Mouse (Mus musculus): ENCODE measurements at regions not wholly inside any gene's neighbourhood (a gene's known extent, or its start where the extent isn't known, plus 50 kb on each side); places are given as distances from the start of the nearest gene placed in this dataset.

GRCm38 (mm10) chr12:68554292-68554691 lies 604.7 kb downstream of the Rps29 start:
- no peak for DNase-seq (ENCODE audit: low read depth)

- DNase-seq (ENCODE audit: low read depth), result no peak
These were observed 617.2 kb downstream of the Rps29 start for GRCm38 (mm10) chr12:68541811-68542210.

- peak; percentile 12 for DNase-seq (ENCODE audit: low read depth)
These were observed 658.2 kb downstream of the Rps29 start for GRCm38 (mm10) chr12:68500794-68501193.

GRCm38 (mm10) chr12:68463032-68463431 lies 696.0 kb downstream of the Rps29 start:
- no peak for DNase-seq (ENCODE audit: low read depth)

GRCm38 (mm10) chr12:68458196-68458595 lies 700.8 kb downstream of the Rps29 start:
- no peak for DNase-seq (ENCODE audit: low read depth)

- DNase-seq (ENCODE audit: low read depth), result no peak
These were observed 732.4 kb downstream of the Rps29 start for GRCm38 (mm10) chr12:68426601-68427000.

- no peak for DNase-seq (ENCODE audit: low read depth)
These were observed 734.0 kb downstream of the Rps29 start for GRCm38 (mm10) chr12:68425006-68425405.
